Mouse (Mus musculus) lung, postnatal 0 days (tissue): Measurements from ENCODE around the gene Pgpep1l. TPM values are rescaled to one million over a fixed set of nuclear protein-coding genes. Genes with fewer than 3 reads are reported as not detected.
"Not testable (repeated sequence)": the region's sequence is repeated elsewhere in the genome, so short reads cannot be mapped to it uniquely, and the experiment has no call there.

Experiments used
- ATAC-seq: fragments of 200-750 bp; cut with Nextera tagmentation; 2 replicates; pipeline ENCODE4 v1.8.0; 2017; ENCODE audit warnings: moderate library complexity
- DNase-seq: peaks from one replicate; pipeline ENCODE4 v3.0.0-alpha.2; 2016; ENCODE audit warnings: low spot score
- H3K27ac ChIP-seq: fragments of 300-500 bp; sonication (generic); 2 replicates; pipeline ENCODE4 v1.5.1; 2014; ENCODE audit warnings: antibody characterized with exemption, mild to moderate bottlenecking, low read length, mixed read lengths
- H3K27me3 ChIP-seq: fragments of 300-500 bp; sonication (generic); replicated peaks from 2 replicates; pipeline ENCODE4 v1.6.1; 2014; ENCODE audit warnings: low read length, mixed read lengths; ENCODE audit not compliant: insufficient read depth
- H3K36me3 ChIP-seq: fragments of 300-500 bp; sonication (generic); 2 replicates; pipeline ENCODE4 v1.6.1; 2014; ENCODE audit warnings: low read length, mixed read lengths; ENCODE audit not compliant: insufficient read depth
- H3K4me1 ChIP-seq: fragments of 300-500 bp; sonication (generic); 2 replicates; pipeline ENCODE4 v1.6.1; 2014; ENCODE audit warnings: antibody characterized with exemption, low read depth, low read length, mixed read lengths; ENCODE audit not compliant: insufficient read depth
- H3K4me2 ChIP-seq: fragments of 300-500 bp; sonication (generic); replicated peaks from 2 replicates; pipeline ENCODE4 v1.6.1; 2014; ENCODE audit warnings: low read depth, mild to moderate bottlenecking, low read length, moderate library complexity, mixed read lengths
- H3K4me3 ChIP-seq: fragments of 300-500 bp; sonication (generic); 2 replicates; pipeline ENCODE4 v1.5.1; 2014; ENCODE audit warnings: low read depth, low read length
- H3K9ac ChIP-seq: fragments of 300-500 bp; sonication (generic); replicated peaks from 2 replicates; pipeline ENCODE4 v1.6.1; 2014; ENCODE audit warnings: low read depth, mild to moderate bottlenecking
- H3K9me3 ChIP-seq: fragments of 300-500 bp; sonication (generic); 2 replicates; pipeline ENCODE4 v1.6.1; 2016; ENCODE audit warnings: low read length, mixed read lengths
- CTCF ChIP-seq: IDR thresholded peaks from 2 replicates; pipeline ENCODE4 v1.5.1; 2016; ENCODE audit warnings: antibody characterized with exemption, mild to moderate bottlenecking
- EP300 ChIP-seq: IDR thresholded peaks from 2 replicates; pipeline ENCODE4 v1.6.1; 2016; ENCODE audit warnings: antibody characterized with exemption, mild to moderate bottlenecking, control low read depth
- WGBS: fragments of 180-500 bp; shearing (Covaris S2); extraction: QIAGEN DNeasy Blood & Tissue Kit; methylation state at CpG from one replicate; pipeline ENCODE4 v1.1.7; 2014; 5-methylcytosine and 5-hydroxymethylcytosine counted together
- polyA plus RNA-seq: library from polyadenylated mRNA; unstranded; fragments of >200 nt; fragmentation: Nextera tagmentation; extraction: Ambion mirVana; gene quantifications from 2 replicates; pipeline ENCODE4 v1.2.1, GENCODE M21; 2015

Pgpep1l gene
- polyA plus RNA-seq, 1 experiment from 2014 or later = not detected

- no peak for DNase-seq
- Histone ChIP-seq H3K27ac (no peak overlapping the region), H3K4me3 (no peak overlapping the region), H3K27me3 (no peaks in the 10 kb centered on the region), H3K4me1 (no peaks in the 10 kb centered on the region), H3K4me2 (no peak overlapping the region), H3K9me3 (no peaks in the 10 kb centered on the region), H3K9ac (no peak overlapping the region), H3K36me3 (no peaks in the 10 kb centered on the region)
- ATAC-seq = no peak
- TF ChIP-seq CTCF = no peak
- TF ChIP-seq EP300 = no peak
- 63% methylated on average over 1 of the region's 1 CpGs for WGBS
Measured at GRCm38 (mm10) chr7:68291603-68292002, 27.6 kb upstream of the Pgpep1l start.

GRCm38 (mm10) chr7:68289081-68289480 is 25.0 kb upstream of the Pgpep1l start:
- no peak overlapping the region for H3K9ac ChIP-seq
- ATAC-seq = no peak
- H3K27me3 ChIP-seq = no peaks in the 10 kb centered on the region
- H3K9me3 ChIP-seq = no peaks in the 10 kb centered on the region
- WGBS = 92% methylated on average over 8 of the region's 8 CpGs
- H3K36me3 ChIP-seq = no peaks in the 10 kb centered on the region
- H3K27ac ChIP-seq = no peak overlapping the region
- H3K4me1 ChIP-seq = no peaks in the 10 kb centered on the region
- no peak for DNase-seq
- H3K4me2 ChIP-seq = no peak overlapping the region
- TF ChIP-seq EP300 (no peak), CTCF (no peak)
- no peak overlapping the region for H3K4me3 ChIP-seq

GRCm38 (mm10) chr7:68288000-68288399 is 24.0 kb upstream of the Pgpep1l start:
- H3K9ac ChIP-seq, H3K4me3 ChIP-seq, H3K9me3 ChIP-seq, ATAC-seq, H3K27me3 ChIP-seq, H3K4me2 ChIP-seq, H3K4me1 ChIP-seq, DNase-seq, H3K27ac ChIP-seq, H3K36me3 ChIP-seq: not testable (repeated sequence)
- WGBS = 83% methylated on average over 4 of the region's 4 CpGs

DNA sequence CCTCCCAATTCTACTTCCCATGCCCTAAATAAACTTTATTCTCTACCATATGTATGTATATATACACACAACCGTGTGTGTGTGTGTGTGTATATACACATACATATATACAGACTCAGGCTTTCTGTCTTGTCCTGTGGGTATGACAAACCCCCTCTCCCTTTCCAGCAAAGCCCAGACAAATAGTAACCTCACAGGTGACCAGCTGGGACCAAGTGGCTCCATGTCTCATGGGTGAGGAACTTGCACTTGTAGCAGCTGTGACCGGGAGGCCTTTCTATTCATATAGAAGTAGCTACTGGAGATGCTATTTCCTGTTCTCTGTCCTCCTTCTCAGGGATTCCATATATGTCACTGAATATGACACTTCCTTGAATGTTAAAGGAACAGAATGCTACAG is 23.5 kb upstream of the Pgpep1l start:
- ATAC-seq = no peak
- WGBS = 51% methylated on average over 2 of the region's 2 CpGs
- Histone ChIP-seq H3K4me2 (no peak overlapping the region), H3K4me3 (no peak overlapping the region), H3K36me3 (no peaks in the 10 kb centered on the region), H3K9me3 (no peaks in the 10 kb centered on the region), H3K9ac (no peak overlapping the region), H3K4me1 (no peaks in the 10 kb centered on the region), H3K27me3 (no peaks in the 10 kb centered on the region), H3K27ac (no peak overlapping the region)
- no peak for TF ChIP-seq CTCF
- TF ChIP-seq EP300 = no peak
- DNase-seq = no peak

DNA sequence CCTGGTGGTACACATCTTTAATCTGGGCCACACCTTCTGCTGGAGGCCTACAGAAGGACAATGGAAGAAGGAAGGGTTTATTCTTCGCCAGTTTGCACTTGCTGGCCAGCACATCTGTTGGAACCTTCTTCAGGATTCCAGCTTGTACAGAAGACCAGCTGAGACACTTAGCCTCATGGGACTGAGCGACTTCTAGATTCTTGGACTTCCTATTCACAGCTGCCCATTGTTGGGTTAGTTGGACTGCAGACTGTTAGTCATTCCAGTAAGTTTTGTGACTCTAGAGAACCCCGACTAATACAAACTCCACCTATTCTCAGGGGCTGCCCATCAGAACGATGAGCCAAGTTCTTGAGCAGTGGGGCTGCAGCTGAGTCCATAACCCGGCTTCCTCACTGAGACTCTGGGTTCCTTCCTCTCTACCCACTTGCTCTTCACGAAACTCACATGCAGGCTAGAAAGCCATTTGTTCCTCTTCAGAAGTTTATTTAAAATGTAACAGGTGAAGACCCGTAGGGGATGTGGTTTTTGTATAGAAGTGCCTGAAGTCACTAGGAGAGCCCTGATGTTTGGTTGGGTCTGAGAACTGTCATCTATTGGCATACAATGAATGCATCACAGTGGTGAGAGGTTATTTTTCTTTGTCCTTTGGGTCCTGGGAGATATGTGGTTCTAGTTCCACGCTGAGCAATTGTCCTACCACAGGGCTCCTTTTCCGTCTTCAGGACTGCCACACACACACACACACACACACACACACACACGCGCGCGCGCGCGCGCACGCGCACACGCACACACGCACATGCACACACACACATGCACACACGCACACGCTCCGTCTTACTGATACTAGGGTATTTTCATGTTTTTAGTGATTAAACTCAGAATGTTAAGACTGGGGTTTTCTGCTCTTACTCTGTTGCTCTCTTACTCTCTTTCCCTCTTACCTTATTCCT is 22.8 kb upstream of the Pgpep1l start:
- 87% methylated on average over 24 of the region's 24 CpGs for WGBS
- Histone ChIP-seq H3K9ac (no peak overlapping the region), H3K27me3 (no peaks in the 10 kb centered on the region), H3K27ac (no peak overlapping the region), H3K9me3 (no peaks in the 10 kb centered on the region), H3K4me2 (no peak overlapping the region), H3K36me3 (no peaks in the 10 kb centered on the region), H3K4me1 (no peaks in the 10 kb centered on the region), H3K4me3 (no peak overlapping the region)
- ATAC-seq (no peak), DNase-seq (no peak)
- TF ChIP-seq EP300 (no peak), CTCF (no peak)

GRCm38 (mm10) chr7:68285851-68286298 is 21.8 kb upstream of the Pgpep1l start:
- 38% methylated on average over 8 of the region's 8 CpGs for WGBS
- H3K27ac ChIP-seq = no peak overlapping the region

More at GRCm38 (mm10) chr7:68285851-68286298, 21.8 kb upstream of the Pgpep1l start:
- Histone ChIP-seq H3K36me3 (no peaks in the 10 kb centered on the region), H3K4me2 (no peak overlapping the region), H3K27me3 (no peaks in the 10 kb centered on the region), H3K9ac (no peak overlapping the region), H3K4me3 (no peak overlapping the region), H3K4me1 (no peaks in the 10 kb centered on the region), H3K9me3 (no peaks in the 10 kb centered on the region)
- DNase-seq (peak; percentile 42), ATAC-seq (peak; percentile 43; the same call in 1 of the 2 replicates)
- TF ChIP-seq EP300 = no peak
- TF ChIP-seq CTCF = no peak
